Mouse (Mus musculus) hindbrain, embryonic 13.5 days (tissue): Measurements from ENCODE around the gene Ift122. TPM values are rescaled to one million over a fixed set of nuclear protein-coding genes. Genes with fewer than 3 reads are reported as not detected.

Experiments used
- ATAC-seq: fragments of 200-750 bp; cut with Nextera tagmentation; 2 replicates; pipeline ENCODE4 v1.8.0; 2017; ENCODE audit warnings: moderate TSS enrichment; ENCODE audit not compliant: low FRiP score
- H3K27ac ChIP-seq: fragments of 300-500 bp; sonication (generic); 2 replicates; pipeline ENCODE4 v1.5.1; 2015; ENCODE audit warnings: inconsistent platforms, mild to moderate bottlenecking, moderate library complexity
- H3K27me3 ChIP-seq: fragments of 300-500 bp; sonication (generic); 2 replicates; pipeline ENCODE4 v1.6.1; 2015; ENCODE audit warnings: mild to moderate bottlenecking, inconsistent platforms
- H3K36me3 ChIP-seq: fragments of 300-500 bp; sonication (generic); 2 replicates; pipeline ENCODE4 v1.6.1; 2015; ENCODE audit warnings: mild to moderate bottlenecking, inconsistent platforms
- H3K4me1 ChIP-seq: fragments of 300-500 bp; sonication (generic); replicated peaks from 2 replicates; pipeline ENCODE4 v1.6.1; 2015; ENCODE audit warnings: inconsistent platforms
- H3K4me2 ChIP-seq: fragments of 300-500 bp; sonication (generic); 2 replicates; pipeline ENCODE4 v1.6.1; 2015; ENCODE audit warnings: inconsistent platforms, mild to moderate bottlenecking, moderate library complexity
- H3K4me3 ChIP-seq: fragments of 300-500 bp; sonication (generic); 2 replicates; pipeline ENCODE4 v1.5.1; 2015; ENCODE audit warnings: mild to moderate bottlenecking, inconsistent platforms
- H3K9ac ChIP-seq: fragments of 300-500 bp; sonication (generic); 2 replicates; pipeline ENCODE4 v1.6.1; 2015; ENCODE audit warnings: mild to moderate bottlenecking, inconsistent platforms
- H3K9me3 ChIP-seq: fragments of 300-500 bp; sonication (generic); 2 replicates; pipeline ENCODE4 v1.6.1; 2016; ENCODE audit warnings: inconsistent platforms
- WGBS: fragments of 180-500 bp; shearing (Covaris S2); methylation state at CpG from one replicate; pipeline ENCODE4 v1.1.7; 2015; 5-methylcytosine and 5-hydroxymethylcytosine counted together
- polyA plus RNA-seq: library from polyadenylated mRNA; unstranded; fragments of >200 nt; fragmentation: Nextera tagmentation; extraction: Ambion mirVana; gene quantifications from 2 replicates; pipeline ENCODE4 v1.2.1, GENCODE M21; 2015

Ift122 gene
- polyA plus RNA-seq, 1 experiment from 2014 or later, result 27.7 TPM

DNA sequence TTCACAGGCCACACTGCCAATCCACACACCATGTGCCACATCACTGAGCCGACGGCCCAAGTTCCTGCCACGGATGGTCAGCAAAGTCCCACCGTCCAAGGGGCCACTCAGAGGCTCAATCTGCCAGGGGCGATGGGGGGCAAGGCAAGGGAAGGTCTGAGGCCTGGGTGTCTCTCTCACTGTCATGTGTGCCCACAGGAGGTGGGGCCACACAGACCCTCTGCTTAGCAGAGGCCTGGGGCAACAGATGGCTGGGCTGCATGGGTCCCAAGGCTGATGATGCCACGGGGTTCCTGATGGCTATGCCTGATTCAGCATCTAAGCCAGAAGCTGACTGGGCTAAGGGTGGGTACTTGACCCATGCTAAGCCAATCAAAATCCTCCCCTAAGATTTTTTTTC lies 115.4 kb downstream of the Ift122 start:
- Histone ChIP-seq H3K27me3 (0 out of 2 replicates have a peak, but pooled peaks cover 11% of the 10 kb centered on the region), H3K36me3 (no peaks in the 10 kb centered on the region), H3K27ac (no peak overlapping the region), H3K9ac (no peak overlapping the region; the same call in 1 of the 2 replicates), H3K4me1 (peaks cover 39% of the 10 kb centered on the region), H3K4me3 (no peak overlapping the region), H3K4me2 (no peak overlapping the region), H3K9me3 (no peaks in the 10 kb centered on the region)
- 77% methylated on average over 6 of the region's 6 CpGs for WGBS
- ATAC-seq, result no peak

GRCm38 (mm10) chr6:115969103-115969502 lies 115.8 kb downstream of the Ift122 start:
- Histone ChIP-seq H3K9me3 (no peaks in the 10 kb centered on the region), H3K9ac (no peak overlapping the region; the same call in 1 of the 2 replicates), H3K27ac (no peak overlapping the region), H3K4me1 (peaks cover 43% of the 10 kb centered on the region), H3K4me2 (no peak overlapping the region), H3K36me3 (no peaks in the 10 kb centered on the region), H3K4me3 (no peak overlapping the region), H3K27me3 (0 out of 2 replicates have a peak, but pooled peaks cover 7% of the 10 kb centered on the region)
- 74% methylated on average over 9 of the region's 9 CpGs for WGBS
- ATAC-seq, result no peak

DNA sequence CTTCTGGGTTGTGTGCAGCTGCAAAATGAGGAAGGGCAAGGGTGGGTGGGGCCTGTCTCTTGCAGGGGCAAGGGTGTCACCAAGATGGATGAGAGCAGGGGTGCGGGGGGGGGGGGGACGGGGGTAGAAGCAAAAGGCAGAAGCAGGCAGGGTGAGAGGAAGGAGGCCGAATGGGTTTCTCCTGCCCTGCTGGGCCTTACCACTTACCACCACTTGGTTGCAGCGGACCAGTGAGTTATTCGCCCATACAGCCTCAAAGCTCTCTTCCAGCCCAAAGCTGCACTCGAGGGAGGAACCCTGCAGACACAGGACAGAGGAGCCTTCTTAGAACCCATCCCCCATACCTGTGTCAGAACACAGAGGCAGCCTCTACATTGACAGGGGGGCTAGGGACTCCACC lies 116.7 kb downstream of the Ift122 start:
- no peak overlapping the region for H3K27ac ChIP-seq
- H3K36me3 ChIP-seq, result no peaks in the 10 kb centered on the region
- no peak for ATAC-seq
- H3K9me3 ChIP-seq, result no peaks in the 10 kb centered on the region
- H3K4me1 ChIP-seq, result peaks cover 48% of the 10 kb centered on the region
- WGBS, result 55% methylated on average over 4 of the region's 6 CpGs
- 0 out of 2 replicates have a peak, but pooled peaks cover 6% of the 10 kb centered on the region for H3K27me3 ChIP-seq
- H3K4me3 ChIP-seq, result no peak overlapping the region
- H3K4me2 ChIP-seq, result no peak overlapping the region
- no peak overlapping the region for H3K9ac ChIP-seq

DNA sequence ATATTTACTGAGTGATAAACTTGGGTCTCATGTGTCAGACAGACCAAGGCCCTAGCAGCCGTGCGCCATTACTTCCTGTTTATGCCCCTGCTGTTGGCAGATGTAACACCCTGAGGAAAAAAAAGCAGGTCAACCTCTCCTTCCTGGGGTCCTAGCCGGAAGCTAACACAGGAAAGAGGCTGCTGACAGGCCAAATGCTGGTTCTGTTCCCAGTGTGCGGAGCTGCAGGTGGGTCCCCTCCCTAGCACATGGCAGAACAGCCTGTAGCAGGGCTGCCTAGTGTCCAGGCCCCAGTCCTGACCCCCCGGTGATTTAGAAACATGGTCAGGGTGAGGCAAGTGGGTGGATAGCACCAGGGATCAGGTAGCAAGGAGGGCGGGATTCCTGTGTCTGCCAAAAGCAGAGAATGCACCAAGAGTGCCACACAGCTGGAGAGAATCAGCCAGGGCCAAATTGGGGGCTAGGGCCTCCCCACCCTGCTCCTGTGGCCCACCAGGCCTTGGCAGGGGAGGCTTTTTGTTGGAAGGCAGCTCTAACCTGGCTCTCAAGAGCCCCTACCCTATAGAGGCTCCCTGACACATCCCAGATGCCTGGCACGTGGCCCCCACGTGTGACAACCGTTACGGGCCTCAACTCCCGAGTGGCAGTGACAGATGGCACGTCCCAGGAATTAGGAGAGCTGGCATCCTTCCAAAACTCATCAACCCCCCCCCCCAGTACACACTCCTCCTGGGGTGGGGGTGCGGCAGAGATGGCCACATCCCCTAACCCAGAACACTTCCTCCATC lies 118.2 kb downstream of the Ift122 start:
- WGBS, result 50% methylated on average over 13 of the region's 13 CpGs
- ATAC-seq, result peak; percentile 33; the same call in 1 of the 2 replicates
- Histone ChIP-seq H3K4me2 (no peak overlapping the region), H3K27ac (peak overlapping the region; percentile 44; the same call in 1 of the 2 replicates), H3K9ac (no peak overlapping the region), H3K4me3 (no peak overlapping the region), H3K36me3 (no peaks in the 10 kb centered on the region), H3K9me3 (no peaks in the 10 kb centered on the region), H3K27me3 (0 out of 2 replicates have a peak, but pooled peaks cover 6% of the 10 kb centered on the region), H3K4me1 (peaks cover 48% of the 10 kb centered on the region)

DNA sequence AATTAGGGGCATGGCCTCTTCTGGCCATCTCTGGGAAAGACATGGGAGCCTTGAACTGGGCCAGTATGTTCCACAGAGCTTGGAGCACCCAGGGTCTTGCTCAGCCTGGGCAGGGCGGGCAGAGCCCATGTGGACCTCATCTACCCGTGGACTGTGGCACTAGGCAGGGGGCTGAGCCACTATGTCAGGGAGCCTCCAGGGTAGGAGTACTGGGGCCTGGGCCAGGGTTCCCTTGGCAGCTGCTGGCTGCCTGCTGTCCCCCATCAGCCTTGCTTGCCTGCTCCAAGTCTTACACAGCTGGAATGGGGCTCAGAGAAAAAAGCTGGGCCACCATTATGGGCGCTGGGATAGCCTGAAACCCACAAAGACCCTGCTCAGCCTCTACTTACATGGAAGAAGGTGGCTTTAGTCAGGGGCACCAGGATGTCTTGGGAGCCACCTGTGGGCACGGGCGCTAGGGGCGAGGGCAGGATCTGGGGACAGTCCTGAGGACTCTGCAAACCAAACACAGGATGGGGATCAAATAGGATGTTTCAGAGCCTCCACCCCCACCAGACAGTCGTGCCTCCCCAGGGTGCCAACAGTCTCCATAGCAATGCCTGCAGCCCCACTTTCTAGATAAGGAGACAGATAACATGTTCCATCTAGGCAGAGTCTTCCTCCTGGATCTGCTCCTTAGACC lies 119.0 kb downstream of the Ift122 start:
- WGBS, result 76% methylated on average over 7 of the region's 7 CpGs
- Histone ChIP-seq H3K27ac (peak overlapping the region; percentile 44; the same call in 1 of the 2 replicates), H3K4me2 (no peak overlapping the region), H3K9me3 (no peaks in the 10 kb centered on the region), H3K4me3 (no peak overlapping the region), H3K27me3 (0 out of 2 replicates have a peak, but pooled peaks cover 6% of the 10 kb centered on the region), H3K4me1 (peaks cover 48% of the 10 kb centered on the region), H3K9ac (no peak overlapping the region), H3K36me3 (no peaks in the 10 kb centered on the region)
- ATAC-seq, result peak; percentile 25; the same call in 1 of the 2 replicates

DNA sequence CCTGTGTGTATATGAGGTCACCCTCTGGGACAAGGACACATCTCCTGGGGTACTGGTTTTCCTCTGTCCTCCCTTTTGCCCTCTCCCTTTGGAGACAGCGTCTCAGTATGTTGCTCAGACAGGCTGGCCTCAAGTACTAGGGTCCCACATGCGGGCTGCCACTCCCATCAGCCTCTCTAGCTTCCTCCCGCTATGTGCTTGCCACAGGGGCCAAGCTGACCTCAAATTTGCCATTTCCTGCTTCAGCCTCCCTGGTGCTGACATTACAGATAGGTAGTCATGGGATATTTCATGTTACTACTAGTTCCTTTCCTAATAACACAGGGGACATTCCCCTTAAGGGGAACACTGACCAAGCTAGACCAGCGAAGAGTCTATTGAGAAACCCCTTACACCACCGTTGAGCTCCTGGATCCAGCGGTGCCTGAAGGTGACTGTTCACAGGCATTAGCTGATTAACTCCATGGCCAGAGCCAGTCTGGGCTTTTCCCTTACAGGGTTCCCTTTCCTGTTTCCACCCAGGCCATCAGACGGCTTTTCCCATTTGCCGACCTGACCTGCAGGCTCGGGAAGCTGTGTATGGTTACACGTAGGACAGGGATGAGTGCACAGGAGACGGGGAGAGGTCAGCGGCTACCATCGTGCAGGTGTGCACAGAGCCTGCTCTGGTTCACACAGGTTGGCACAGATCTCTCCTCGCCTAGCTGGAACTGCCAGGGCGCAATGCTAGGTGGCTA lies 120.0 kb downstream of the Ift122 start:
- no peaks in the 10 kb centered on the region for H3K9me3 ChIP-seq
- no peaks in the 10 kb centered on the region for H3K36me3 ChIP-seq
- WGBS, result 89% methylated on average over 15 of the region's 15 CpGs
- no peak overlapping the region for H3K4me3 ChIP-seq
- H3K9ac ChIP-seq, result no peak overlapping the region
- no peak overlapping the region for H3K4me2 ChIP-seq
- H3K4me1 ChIP-seq, result peaks cover 50% of the 10 kb centered on the region
- H3K27ac ChIP-seq, result no peak overlapping the region
- no peak for ATAC-seq
- H3K27me3 ChIP-seq, result 0 out of 2 replicates have a peak, but pooled peaks cover 3% of the 10 kb centered on the region

DNA sequence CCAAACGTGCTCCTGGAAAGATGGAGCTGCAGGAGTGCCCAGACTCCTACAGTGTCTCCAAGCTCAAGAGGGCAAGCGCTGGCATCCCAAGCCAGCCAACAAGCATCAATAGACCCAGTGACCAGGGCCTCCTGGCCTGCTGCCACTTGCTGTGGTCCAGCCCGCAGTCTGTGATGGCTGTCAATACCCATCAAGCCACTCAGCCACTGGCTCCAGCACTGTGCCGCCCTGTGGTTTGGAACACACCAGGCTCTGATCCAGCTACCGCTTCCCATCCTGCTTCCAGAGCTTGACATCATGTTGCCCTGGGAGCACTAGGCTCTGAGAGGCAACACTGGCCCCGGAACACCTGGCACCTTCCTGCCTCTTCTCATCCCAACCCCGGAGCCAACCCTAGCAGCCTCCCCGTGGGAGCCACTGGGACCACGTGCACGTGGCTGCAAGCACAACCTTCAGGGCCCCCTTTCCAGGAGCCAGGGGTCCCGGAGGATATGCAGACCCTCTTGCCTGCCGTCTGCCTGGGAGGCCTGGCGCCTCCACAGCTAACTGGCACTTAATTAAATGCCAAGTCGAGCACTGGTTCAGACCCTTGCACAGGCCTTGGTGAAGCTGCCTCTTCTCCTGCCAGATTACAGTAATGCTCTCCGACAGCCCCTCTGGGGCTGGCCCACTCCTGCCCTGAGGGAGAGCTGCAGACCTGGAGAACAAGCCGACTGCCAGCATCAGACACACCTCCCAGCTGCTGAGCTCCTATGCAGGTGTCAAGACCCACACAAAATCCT lies 120.8 kb downstream of the Ift122 start:
- peaks cover 43% of the 10 kb centered on the region for H3K4me1 ChIP-seq
- no peak overlapping the region for H3K27ac ChIP-seq
- H3K36me3 ChIP-seq, result no peaks in the 10 kb centered on the region
- H3K4me3 ChIP-seq, result no peak overlapping the region
- H3K9ac ChIP-seq, result peak overlapping the region; percentile 8; the same call in 1 of the 2 replicates
- no peak overlapping the region for H3K4me2 ChIP-seq
- no peak for ATAC-seq
- H3K27me3 ChIP-seq, result 0 out of 2 replicates have a peak, but pooled peaks cover 3% of the 10 kb centered on the region
- 66% methylated on average over 16 of the region's 16 CpGs for WGBS
- no peaks in the 10 kb centered on the region for H3K9me3 ChIP-seq

DNA sequence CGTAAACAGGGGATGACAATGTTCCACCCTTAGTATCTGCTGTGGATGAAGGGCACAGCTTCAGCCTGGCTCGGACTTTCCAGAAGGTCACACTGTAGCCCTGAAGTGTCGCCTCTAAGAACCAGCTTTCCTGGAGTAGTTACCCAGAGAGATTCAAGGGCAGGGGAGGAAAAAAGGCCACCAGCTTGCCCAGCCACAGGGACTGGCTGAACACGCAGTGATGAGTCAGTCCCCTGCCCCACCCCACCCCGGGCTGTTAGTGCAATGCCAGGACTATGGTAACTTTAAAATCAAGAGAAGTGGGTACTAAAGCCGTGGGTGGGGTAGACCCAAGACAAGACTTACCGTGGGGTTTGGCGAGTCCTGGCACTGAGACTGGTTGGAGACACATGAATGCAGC lies 122.3 kb downstream of the Ift122 start:
- Histone ChIP-seq H3K27ac (no peak overlapping the region), H3K9me3 (no peaks in the 10 kb centered on the region), H3K36me3 (no peaks in the 10 kb centered on the region), H3K27me3 (0 out of 2 replicates have a peak, but pooled peaks cover 3% of the 10 kb centered on the region), H3K9ac (no peak overlapping the region), H3K4me2 (no peak overlapping the region), H3K4me3 (no peak overlapping the region), H3K4me1 (peaks cover 43% of the 10 kb centered on the region)
- 87% methylated on average over 8 of the region's 8 CpGs for WGBS
- no peak for ATAC-seq

Other genes starting within 250 kb of the Ift122 start
- 147 and 149 TPM in 2 replicates for gene Raf1, start 176.8 kb upstream of the Ift122 start, polyA plus RNA-seq
- gene Tmem40, start 91.1 kb upstream of the Ift122 start, polyA plus RNA-seq, result 1.6 and 1.7 TPM in 2 replicates
- gene Cand2, start 78.9 kb upstream of the Ift122 start, polyA plus RNA-seq, result 14.8 and 15.0 TPM in 2 replicates
- gene Rpl32, start 44.7 kb upstream of the Ift122 start, polyA plus RNA-seq, result 1,291 and 1,358 TPM in 2 replicates
- 3.0 and 3.4 TPM in 2 replicates for gene Efcab12, start 15.1 kb upstream of the Ift122 start, polyA plus RNA-seq
- gene Mbd4, start 99 bp upstream of the Ift122 start, polyA plus RNA-seq, result 10.7 and 13.3 TPM in 2 replicates
- gene Rho, start 78.3 kb downstream of the Ift122 start, polyA plus RNA-seq, result 0.21 and 0.58 TPM in 2 replicates
- gene H1foo, start 91.5 kb downstream of the Ift122 start, polyA plus RNA-seq, result not detected in 2 replicates
- gene Plxnd1, start 141.5 kb downstream of the Ift122 start, polyA plus RNA-seq, result 9.1 and 11.3 TPM in 2 replicates